ENCODE assay signal across 12 mouse cellular contexts in the genomic region with DNA sequence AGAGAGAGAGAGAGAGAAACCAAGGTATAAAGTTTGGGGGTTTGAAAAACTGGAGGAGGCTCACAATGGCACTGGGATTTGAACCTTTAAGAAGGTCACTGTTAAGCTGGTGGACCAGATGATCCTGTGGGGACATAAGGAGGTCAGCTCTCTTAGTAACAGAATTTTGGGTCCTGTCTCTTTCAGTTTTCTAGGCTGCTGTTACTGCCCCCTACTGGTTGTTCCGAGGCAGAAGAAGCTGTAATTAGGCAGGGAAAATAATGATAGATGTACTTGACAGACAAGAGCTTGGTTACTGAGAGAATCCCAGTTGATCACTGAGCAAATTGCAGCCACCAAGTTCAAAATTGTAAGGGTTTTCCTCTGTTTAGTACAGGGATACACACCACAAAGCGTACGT. TPM values are rescaled to one million over a fixed set of nuclear protein-coding genes. Genes with fewer than 3 reads are reported as not detected.
DNase-seq lines count a peak whose midpoint lies in the region; ATAC-seq and TF ChIP-seq lines count a peak whose summit lies in the region.
"Had no signal": no experiment of that assay in that cellular context is flagged by ENCODE, and none has a peak within 500 bp of the region (broad histone marks: within the 10 kb centered on the region; RNA-seq: fewer than 3 reads in every experiment).

No protein-coding gene starts in this region.

- H3K9ac ChIP-seq in embryonic facial prominence, embryonic 11.5 days (replicated peaks; ENCODE audit: low read length), result no peak overlapping the region
- H3K9ac ChIP-seq in kidney, embryonic 16.5 days (replicated peaks; ENCODE audit: low read length), result no peak overlapping the region

- DNase-seq in embryonic facial prominence, embryonic 11.5 days (ENCODE audit: low spot score), result peak; percentile 14
- no peak for DNase-seq in embryonic facial prominence, embryonic 10.5 days (ENCODE audit: low spot score)
- peak; percentile 14 to 45 for DNase-seq in kidney, postnatal 36 days
- DNase-seq in adipocyte (ENCODE audit: low spot score), result peak; percentile 17
- no peak for DNase-seq in T-cell, adult 2 months (ENCODE audit: low spot score)
- no peak for DNase-seq in frontal cortex, postnatal 14 days (ENCODE audit: low spot score in 2 of 2)
- DNase-seq: gastrocnemius, postnatal 25 days; lung, postnatal 14 days had no signal

- H3K27ac ChIP-seq in embryonic facial prominence, embryonic 11.5 days (replicated peaks; ENCODE audit: low read depth, low read length), result no peak overlapping the region
- H3K27ac ChIP-seq in embryonic facial prominence, embryonic 10.5 days (replicated peaks), result no peak overlapping the region
- no peak overlapping the region for H3K27ac ChIP-seq in kidney, embryonic 16.5 days (ENCODE audit: low read length)

- no peak overlapping the region for H3K4me2 ChIP-seq in embryonic facial prominence, embryonic 11.5 days (ENCODE audit: low read depth, low read length)
- H3K4me2 ChIP-seq in kidney, embryonic 16.5 days (replicated peaks; ENCODE audit: low read depth, low read length), result no peak overlapping the region

- TF ChIP-seq CTCF in E14TG2a.4 (conservative IDR thresholded peaks at IDR 0.05; ENCODE audit: low read length), result peak; percentile 68

- H3K36me3 ChIP-seq in embryonic facial prominence, embryonic 11.5 days (replicated peaks; ENCODE audit: control insufficient read depth, insufficient read depth, low read depth, low read length), result no peaks in the 10 kb centered on the region
- no peaks in the 10 kb centered on the region for H3K36me3 ChIP-seq in embryonic facial prominence, embryonic 10.5 days (replicated peaks)
- no peaks in the 10 kb centered on the region for H3K36me3 ChIP-seq in kidney, embryonic 16.5 days (ENCODE audit: insufficient read depth, low read length)
- H3K36me3 ChIP-seq in E14TG2a.4 (ENCODE audit: insufficient read depth, low read length), result no peaks in the 10 kb centered on the region

- no peak for ATAC-seq in embryonic facial prominence, embryonic 11.5 days (replicated peaks; ENCODE audit: insufficient number of reproducible peaks, low FRiP score, low TSS enrichment, low read depth)
- ATAC-seq in kidney, embryonic 16.5 days (ENCODE audit: low FRiP score, low TSS enrichment), result no peak

- no peaks in the 10 kb centered on the region for H3K4me1 ChIP-seq in embryonic facial prominence, embryonic 11.5 days (ENCODE audit: control insufficient read depth, insufficient read depth, low read length)
- H3K4me1 ChIP-seq in embryonic facial prominence, embryonic 10.5 days, result 0 out of 2 replicates have a peak, but pooled peaks cover under 1% of the 10 kb centered on the region
- H3K4me1 ChIP-seq in kidney, embryonic 16.5 days (ENCODE audit: insufficient read depth, low read length), result no peaks in the 10 kb centered on the region
- H3K4me1 ChIP-seq in E14TG2a.4 (replicated peaks; ENCODE audit: low read depth, low read length), result no peaks in the 10 kb centered on the region

- WGBS in embryonic facial prominence, embryonic 11.5 days, result 75% methylated on average over 3 of the region's 3 CpGs
- WGBS in embryonic facial prominence, embryonic 10.5 days, result 67% methylated on average over 3 of the region's 3 CpGs
- 75% methylated on average over 3 of the region's 3 CpGs for WGBS in kidney, embryonic 16.5 days

- no peak overlapping the region for H3K4me3 ChIP-seq in embryonic facial prominence, embryonic 11.5 days (ENCODE audit: low read depth, low read length)
- no peak overlapping the region for H3K4me3 ChIP-seq in embryonic facial prominence, embryonic 10.5 days
- H3K4me3 ChIP-seq in kidney, embryonic 16.5 days (ENCODE audit: low read length), result no peak overlapping the region
- no peak overlapping the region for H3K4me3 ChIP-seq in E14TG2a.4 (replicated peaks; ENCODE audit: low read length)

- no peaks in the 10 kb centered on the region for H3K9me3 ChIP-seq in embryonic facial prominence, embryonic 11.5 days (replicated peaks; ENCODE audit: control insufficient read depth, low read length)
- H3K9me3 ChIP-seq in embryonic facial prominence, embryonic 10.5 days, result peaks cover 4% of the 10 kb centered on the region; the same call in 1 of the 2 replicates
- H3K9me3 ChIP-seq in kidney, embryonic 16.5 days (ENCODE audit: low read length), result no peaks in the 10 kb centered on the region
- H3K9me3 ChIP-seq in E14TG2a.4 (ENCODE audit: low read length), result 0 out of 2 replicates have a peak, but pooled peaks cover 5% of the 10 kb centered on the region

- H3K27me3 ChIP-seq in embryonic facial prominence, embryonic 11.5 days (ENCODE audit: control insufficient read depth, insufficient read depth, low read length), result no peaks in the 10 kb centered on the region
- H3K27me3 ChIP-seq in embryonic facial prominence, embryonic 10.5 days (replicated peaks; ENCODE audit: low read depth, poor library complexity, severe bottlenecking), result peaks cover 16% of the 10 kb centered on the region
- H3K27me3 ChIP-seq in kidney, embryonic 16.5 days (ENCODE audit: insufficient read depth, low read length), result no peaks in the 10 kb centered on the region
- 0 out of 2 replicates have a peak, but pooled peaks cover 10% of the 10 kb centered on the region for H3K27me3 ChIP-seq in E14TG2a.4 (ENCODE audit: insufficient read depth, low read length)

RNA-seq across cellular contexts. Expression of gene Foxi2, which starts 21.1 kb away (rescaled TPM):
- 0.93 and 0.97 TPM in 2 replicates for polyA plus RNA-seq in embryonic facial prominence, embryonic 11.5 days (2014; fragmentation: Nextera tagmentation; extraction: Ambion mirVana)
- 5.0 and 5.4 TPM in 2 replicates for polyA plus RNA-seq in embryonic facial prominence, embryonic 10.5 days (2016; fragmentation: Nextera tagmentation; extraction: Ambion mirVana)
- polyA plus RNA-seq in kidney, embryonic 16.5 days (2015; fragmentation: Nextera tagmentation; extraction: Ambion mirVana), result not detected in 2 replicates
- polyA plus RNA-seq: intestine, embryonic 14.5 days; small intestine, adult 2 months had no signal

Comparison
In these comparisons a context has a peak if more than half of its experiments do, and no peak if none do; other contexts are left out.
1. DNase-seq: peak in embryonic facial prominence, embryonic 11.5 days (single experiment), kidney, postnatal 36 days (2 of 2) and adipocyte (single experiment); none in embryonic facial prominence, embryonic 10.5 days (single experiment), T-cell, adult 2 months (single experiment) and frontal cortex, postnatal 14 days (0 of 2).